Mouse (Mus musculus) myocyte (in vitro differentiated cells): ENCODE data around the gene Arhgap15. TPM values are rescaled to one million over a fixed set of nuclear protein-coding genes. Genes with fewer than 3 reads are reported as not detected.

Experiments used
- H3K27me3 ChIP-seq: one replicate; pipeline ENCODE4 v1.6.1; 2011; ENCODE audit not compliant: control insufficient read depth, insufficient read depth, insufficient read length
- H3K36me3 ChIP-seq: one replicate; pipeline ENCODE4 v1.6.1; 2011; ENCODE audit not compliant: control insufficient read depth, insufficient read depth
- H3K4me2 ChIP-seq: one replicate; pipeline ENCODE4 v1.6.1; 2011; ENCODE audit warnings: low read depth, control low read depth
- H3K4me3 ChIP-seq: one replicate; pipeline ENCODE4 v1.5.1; 2011; ENCODE audit warnings: mild to moderate bottlenecking, control low read depth, moderate library complexity
- H3K79me2 ChIP-seq: one replicate; pipeline ENCODE4 v1.6.1; 2011; ENCODE audit not compliant: control insufficient read depth, insufficient read depth
- H3ac ChIP-seq: one replicate; pipeline ENCODE4 v1.6.1; 2011; ENCODE audit not compliant: control insufficient read depth, insufficient read length
- CEBPB ChIP-seq: IDR thresholded peaks from 2 replicates; pipeline ENCODE4 v1.6.1; 2011; ENCODE audit warnings: mild to moderate bottlenecking, moderate library complexity; ENCODE audit not compliant: poor library complexity, insufficient read depth, severe bottlenecking
- E2F4 ChIP-seq: IDR thresholded peaks from one replicate; pipeline ENCODE4 v1.6.1; 2011; ENCODE audit warnings: mild to moderate bottlenecking, control low read depth, moderate library complexity; ENCODE audit not compliant: insufficient read depth
- MAX ChIP-seq: IDR thresholded peaks from one replicate; pipeline ENCODE4 v1.6.1; 2011; ENCODE audit warnings: low read depth, mild to moderate bottlenecking, control low read depth
- MYOD1 ChIP-seq, 3 experiments: IDR thresholded peaks; one replicate each; pipeline ENCODE4 v1.6.1; 2011; ENCODE audit warnings: control low read depth in 2 of 3, low read depth in 2 of 3, mild to moderate bottlenecking in 2 of 3, moderate library complexity in 1 of 3; ENCODE audit not compliant: insufficient read length in 2 of 3, control insufficient read depth in 1 of 3
- MYOG ChIP-seq, 3 experiments: IDR thresholded peaks; one replicate each; pipeline ENCODE4 v1.6.1; 2011; ENCODE audit warnings: control low read depth in 2 of 3, low read depth in 2 of 3, mild to moderate bottlenecking in 2 of 3; ENCODE audit not compliant: insufficient read length in 2 of 3, control insufficient read depth in 1 of 3, insufficient read depth in 1 of 3
- POLR2A ChIP-seq: IDR thresholded peaks from one replicate; pipeline ENCODE4 v1.6.1; 2011; ENCODE audit warnings: low read depth, mild to moderate bottlenecking, control low read depth, moderate library complexity; ENCODE audit not compliant: insufficient read length
- POLR2AphosphoS2 ChIP-seq: IDR thresholded peaks from one replicate; pipeline ENCODE4 v1.6.1; 2011; ENCODE audit warnings: low read depth, control low read depth; ENCODE audit not compliant: insufficient read length
- REST ChIP-seq: IDR thresholded peaks from one replicate; pipeline ENCODE4 v1.6.1; 2011; ENCODE audit warnings: mild to moderate bottlenecking, control low read depth, moderate library complexity; ENCODE audit not compliant: insufficient read depth, insufficient read length
- SRF ChIP-seq: IDR thresholded peaks from one replicate; pipeline ENCODE4 v1.6.1; 2011; ENCODE audit warnings: low read depth; ENCODE audit not compliant: control insufficient read depth, insufficient read length
- TCF12 ChIP-seq: IDR thresholded peaks from one replicate; pipeline ENCODE4 v1.6.1; 2011; ENCODE audit warnings: mild to moderate bottlenecking, control low read depth; ENCODE audit not compliant: poor library complexity, insufficient read depth, severe bottlenecking
- TCF3 ChIP-seq: IDR thresholded peaks from one replicate; pipeline ENCODE4 v1.6.1; 2011; ENCODE audit warnings: low read depth, control low read depth; ENCODE audit not compliant: insufficient read length
- USF1 ChIP-seq: IDR thresholded peaks from one replicate; pipeline ENCODE4 v1.6.1; 2011; ENCODE audit warnings: low read depth, mild to moderate bottlenecking, control low read depth, moderate library complexity
- polyA plus RNA-seq: library from polyadenylated mRNA; unstranded; fragments of >200 nt; fragmentation: generic; extraction: Trizol; gene quantifications from one replicate; pipeline ENCODE4 v1.2.1, GENCODE M21; 2012; ENCODE audit warnings: missing spikeins

Gene Arhgap15
- polyA plus RNA-seq, 1 experiment = not detected

DNA sequence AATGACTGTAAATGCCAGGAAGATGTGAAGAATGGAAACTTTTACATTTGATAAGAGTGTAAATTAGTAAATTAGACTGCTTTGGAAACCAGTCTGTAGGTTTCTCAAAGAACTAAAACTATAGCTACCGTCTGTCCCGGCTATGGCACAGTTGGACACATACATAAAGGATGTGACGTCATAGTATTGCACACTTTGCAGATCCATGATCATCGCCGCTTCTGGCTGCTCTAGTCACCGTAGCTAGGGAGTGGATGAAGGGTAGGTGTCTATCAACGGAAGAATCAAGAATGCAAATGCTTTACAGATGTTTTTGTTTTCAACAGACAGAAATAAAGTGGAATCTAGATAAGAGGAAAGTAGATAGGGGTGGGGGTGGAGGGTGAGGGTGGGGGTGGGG lies 11.1 kb upstream of the Arhgap15 start:
- Histone ChIP-seq H3K79me2 (no peaks in the 10 kb centered on the region), H3K36me3 (no peaks in the 10 kb centered on the region), H3K27me3 (no peaks in the 10 kb centered on the region), H3ac (no peak overlapping the region), H3K4me3 (no peak overlapping the region), H3K4me2 (no peak overlapping the region)
- no peak for TF ChIP-seq MYOG (IDR thresholded peaks at IDR 0.05; ENCODE audit: control insufficient read depth in 1 of 3, insufficient read depth in 1 of 3, insufficient read length in 2 of 3, low read depth in 2 of 3)
- TF ChIP-seq POLR2AphosphoS2 = no peak
- TF ChIP-seq USF1 = no peak
- TF ChIP-seq MAX = no peak
- TF ChIP-seq REST = no peak
- TF ChIP-seq E2F4 = no peak
- TF ChIP-seq TCF3 = no peak
- no peak for TF ChIP-seq TCF12
- no peak for TF ChIP-seq POLR2A
- no peak for TF ChIP-seq MYOD1 (IDR thresholded peaks at IDR 0.05; ENCODE audit: control insufficient read depth in 1 of 3, insufficient read length in 2 of 3, low read depth in 2 of 3)
- no peak for TF ChIP-seq SRF

DNA sequence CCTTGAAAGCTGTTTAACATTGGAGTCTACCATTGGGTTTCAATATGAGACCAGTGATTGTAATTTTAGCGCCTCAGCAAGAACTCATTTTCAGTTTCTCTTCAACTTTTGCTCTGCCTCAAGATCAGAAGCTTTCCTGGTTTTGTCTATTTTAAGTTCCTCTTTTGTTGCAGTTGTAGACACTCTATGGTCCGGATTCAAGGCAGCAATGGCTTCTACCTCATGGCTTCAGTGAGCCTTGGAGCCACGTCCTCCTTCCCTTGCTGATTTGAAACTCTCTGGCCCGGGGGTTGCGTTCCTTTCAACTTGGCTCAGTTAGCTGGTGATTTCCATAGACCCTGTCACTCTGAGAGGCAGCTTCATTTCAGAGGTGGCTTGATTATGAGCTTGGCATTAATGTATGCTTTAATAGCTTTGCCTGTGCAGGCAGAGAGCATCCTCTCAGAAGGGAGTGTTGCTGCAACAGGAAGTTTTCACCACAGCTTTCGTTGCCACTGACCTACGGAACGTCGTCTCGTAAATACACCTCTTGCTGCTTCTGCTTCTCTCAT lies 10.0 kb upstream of the Arhgap15 start:
- Histone ChIP-seq H3K27me3 (no peaks in the 10 kb centered on the region), H3K4me3 (no peak overlapping the region), H3K4me2 (no peak overlapping the region), H3ac (no peak overlapping the region), H3K36me3 (no peaks in the 10 kb centered on the region), H3K79me2 (no peaks in the 10 kb centered on the region)
- TF ChIP-seq E2F4 (no peak), MAX (no peak), MYOD1 (IDR thresholded peaks at IDR 0.05; ENCODE audit: control insufficient read depth in 1 of 3, insufficient read length in 2 of 3, low read depth in 2 of 3) (no peak), POLR2AphosphoS2 (no peak), TCF12 (no peak), POLR2A (no peak), MYOG (IDR thresholded peaks at IDR 0.05; ENCODE audit: control insufficient read depth in 1 of 3, insufficient read depth in 1 of 3, insufficient read length in 2 of 3, low read depth in 2 of 3) (no peak), SRF (no peak), TCF3 (no peak), REST (no peak), USF1 (no peak)

DNA sequence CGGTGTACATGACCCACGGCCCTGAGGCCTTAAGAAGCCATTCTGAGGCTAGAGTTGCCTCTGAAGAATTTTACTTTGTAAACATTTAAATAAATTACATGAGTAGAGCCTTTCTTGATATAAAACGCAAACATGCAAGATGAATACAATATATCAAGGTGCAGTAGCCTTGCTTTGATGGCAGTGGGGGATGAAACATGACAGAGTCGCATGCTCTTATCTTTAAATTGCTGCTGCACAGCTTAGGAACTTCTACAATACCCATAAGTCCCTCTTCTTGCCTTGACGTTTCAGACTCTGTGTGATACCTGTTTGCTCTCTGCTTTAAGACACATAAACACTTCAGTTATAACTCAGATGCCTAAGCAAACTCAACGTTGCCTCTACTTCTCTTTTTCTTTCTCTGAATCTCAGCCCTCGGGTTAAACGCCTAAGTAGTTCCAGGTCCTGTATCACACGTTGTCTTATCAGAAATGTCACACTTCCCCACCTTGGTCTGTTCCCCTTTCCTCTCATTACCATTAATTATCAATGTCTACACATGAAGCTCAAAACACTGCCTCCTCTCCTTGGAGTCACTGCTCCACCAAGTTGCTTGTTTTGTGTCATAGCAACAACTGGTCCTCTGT lies 9.3 kb upstream of the Arhgap15 start:
- no peaks in the 10 kb centered on the region for H3K79me2 ChIP-seq
- no peak overlapping the region for H3ac ChIP-seq
- H3K4me2 ChIP-seq = no peak overlapping the region
- no peaks in the 10 kb centered on the region for H3K36me3 ChIP-seq
- no peak for TF ChIP-seq POLR2AphosphoS2
- no peak for TF ChIP-seq MYOD1 (IDR thresholded peaks at IDR 0.05; ENCODE audit: control insufficient read depth in 1 of 3, insufficient read length in 2 of 3, low read depth in 2 of 3)
- no peak for TF ChIP-seq POLR2A
- TF ChIP-seq SRF = no peak
- no peak for TF ChIP-seq TCF12
- no peak for TF ChIP-seq MAX
- TF ChIP-seq MYOG (IDR thresholded peaks at IDR 0.05; ENCODE audit: control insufficient read depth in 1 of 3, insufficient read depth in 1 of 3, insufficient read length in 2 of 3, low read depth in 2 of 3) = no peak
- TF ChIP-seq TCF3 = no peak
- no peak for TF ChIP-seq USF1
- TF ChIP-seq CEBPB = no peak
- no peak for TF ChIP-seq E2F4
- TF ChIP-seq REST = no peak
- no peak overlapping the region for H3K4me3 ChIP-seq
- H3K27me3 ChIP-seq = no peaks in the 10 kb centered on the region

DNA sequence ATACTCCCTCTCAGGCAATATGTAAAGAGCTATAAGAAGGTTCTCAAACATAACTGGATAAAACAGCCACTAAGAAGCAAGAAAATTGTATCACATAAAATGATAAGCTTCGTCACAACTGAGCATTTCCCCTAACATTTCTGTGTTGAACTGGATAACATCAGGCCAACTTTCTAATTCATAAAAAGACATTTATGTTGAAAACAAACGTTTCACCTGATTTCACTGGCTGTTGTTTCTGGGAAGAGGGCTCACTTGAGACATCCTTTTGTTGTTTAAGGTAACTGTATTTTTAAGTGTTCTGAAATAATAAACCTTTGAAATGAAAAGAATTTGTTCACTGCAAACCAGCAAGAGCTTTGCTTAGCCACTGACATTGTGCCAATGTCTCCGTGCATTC lies 697 bp downstream of the Arhgap15 start:
- Histone ChIP-seq H3K4me2 (no peak overlapping the region), H3K36me3 (no peaks in the 10 kb centered on the region), H3K4me3 (no peak overlapping the region), H3K79me2 (no peaks in the 10 kb centered on the region), H3K27me3 (no peaks in the 10 kb centered on the region), H3ac (no peak overlapping the region)
- TF ChIP-seq POLR2AphosphoS2 (no peak), CEBPB (no peak), E2F4 (no peak), MAX (no peak)

DNA sequence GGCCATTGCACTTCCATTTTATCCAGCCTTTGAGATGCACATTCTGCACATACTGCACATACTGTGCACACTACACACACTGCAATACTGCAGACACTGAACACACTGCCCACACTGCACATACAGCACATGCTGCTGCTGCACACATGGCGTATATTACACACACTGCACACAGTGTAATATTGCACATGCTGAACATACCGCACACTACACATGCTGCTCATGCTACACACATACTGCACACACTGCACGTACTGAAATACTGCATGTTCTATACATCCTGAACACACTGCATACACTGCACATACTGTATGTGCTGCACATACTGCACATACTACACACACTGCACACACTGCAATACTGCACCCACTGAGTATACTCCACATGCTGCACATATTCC lies 7.3 kb downstream of the Arhgap15 start:
- TF ChIP-seq MYOG (IDR thresholded peaks at IDR 0.05; ENCODE audit: control insufficient read depth in 1 of 3, insufficient read depth in 1 of 3, insufficient read length in 2 of 3, low read depth in 2 of 3) (no peak), POLR2A (no peak), POLR2AphosphoS2 (no peak), MYOD1 (IDR thresholded peaks at IDR 0.05; ENCODE audit: control insufficient read depth in 1 of 3, insufficient read length in 2 of 3, low read depth in 2 of 3) (no peak), SRF (no peak), E2F4 (no peak), MAX (no peak), CEBPB (no peak), REST (no peak), TCF3 (no peak), TCF12 (no peak), USF1 (no peak)
- Histone ChIP-seq H3K36me3 (no peaks in the 10 kb centered on the region), H3K79me2 (no peaks in the 10 kb centered on the region), H3K4me2 (no peak overlapping the region), H3ac (no peak overlapping the region), H3K27me3 (no peaks in the 10 kb centered on the region), H3K4me3 (no peak overlapping the region)
